Mouse (Mus musculus) neutrophil, adult 65 days (primary cell): ENCODE results near the gene Zfr. TPM values are rescaled to one million over a fixed set of nuclear protein-coding genes. Genes with fewer than 3 reads are reported as not detected.

Experiments
- total RNA-seq: library from RNA; stranded (reverse); gene quantifications from 2 replicates; pipeline ENCODE4 v1.2.4, GENCODE M21; 2023

Gene Zfr
- 62.2 and 70.0 TPM in 2 replicates for total RNA-seq

DNA sequence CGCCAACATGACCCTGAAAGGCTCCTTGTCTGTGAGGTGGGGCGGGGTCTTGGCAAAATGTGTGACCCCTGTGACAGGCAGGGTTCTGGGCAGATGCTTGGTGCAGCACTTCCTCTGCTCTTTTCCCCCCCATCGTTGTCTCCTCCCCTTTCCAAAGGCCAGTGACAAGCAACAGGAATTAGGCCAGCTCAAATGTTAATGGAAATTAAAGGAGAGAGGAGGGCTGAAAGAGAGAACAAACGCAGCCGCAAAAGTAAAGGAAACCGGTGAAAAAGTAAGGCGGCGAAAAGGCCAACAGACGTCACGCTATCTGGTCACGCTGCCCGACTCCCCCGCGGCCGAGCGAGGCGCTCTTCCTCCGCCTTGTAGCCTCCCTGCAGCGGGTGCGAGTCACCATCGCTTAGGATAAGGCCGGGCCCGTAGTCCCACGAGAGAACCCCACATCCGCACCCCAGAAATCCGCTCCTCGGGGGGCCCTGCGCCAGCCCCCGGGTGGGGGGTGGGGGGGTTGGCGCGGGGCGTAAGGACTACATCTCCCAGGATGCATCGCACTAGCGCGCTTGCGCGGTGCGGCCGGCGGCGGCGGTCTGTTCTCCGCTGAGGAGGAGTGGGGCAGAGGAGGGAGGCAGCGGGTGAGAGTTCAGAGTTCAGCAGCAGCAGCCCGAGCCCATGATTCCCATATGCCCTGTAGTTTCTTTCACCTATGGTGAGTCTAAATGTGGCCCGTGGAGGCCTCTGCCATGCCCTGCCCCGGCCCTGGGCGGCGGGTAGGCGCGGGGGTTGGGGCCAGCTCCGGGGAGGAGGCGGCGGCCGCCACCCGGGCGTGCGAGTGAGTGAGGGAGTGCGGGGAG is at the start of gene Zfr:
TSS of gene Zfr (plus strand) at position 590 of the 851 bp plus-strand sequence.

DNA sequence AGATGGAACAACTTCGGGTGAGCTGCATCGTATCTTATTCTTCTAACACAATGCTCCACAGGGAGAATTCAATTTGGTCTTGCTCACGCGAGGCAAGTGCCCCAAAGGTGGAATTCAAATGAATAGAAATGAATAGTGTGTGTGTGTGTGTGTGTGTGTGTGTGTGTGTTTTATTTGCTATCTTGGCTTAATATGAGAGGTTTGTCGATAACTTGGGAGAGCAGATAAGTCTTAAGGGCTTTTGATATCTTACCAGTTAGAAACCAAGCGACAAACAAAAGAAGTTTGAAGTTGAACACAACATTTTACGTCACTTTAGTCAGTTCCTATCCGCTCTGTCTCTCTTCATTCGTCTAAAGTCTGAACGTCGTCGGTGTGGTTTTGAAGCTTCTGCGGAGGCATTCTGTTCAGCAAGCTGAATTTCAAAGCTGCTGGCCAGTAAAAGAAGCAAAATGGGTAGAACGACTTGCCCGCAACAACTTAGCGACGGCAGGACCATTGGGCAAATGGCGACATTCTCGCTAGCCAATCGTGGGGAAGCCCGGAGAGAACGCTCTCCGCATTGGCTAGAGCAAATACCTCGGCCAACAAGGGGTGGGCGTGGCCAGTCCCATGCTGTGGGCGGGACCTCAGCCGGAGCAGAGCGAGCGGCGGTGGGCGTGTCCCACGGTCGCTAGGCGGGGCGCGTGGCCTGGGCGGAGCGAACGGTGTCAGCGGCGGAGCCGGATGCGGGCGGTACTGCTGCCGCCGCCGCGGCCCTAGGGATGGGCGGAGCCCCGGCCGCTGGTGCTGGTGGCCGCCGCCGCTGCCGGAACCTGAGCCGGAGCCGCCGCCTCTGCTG is 86.9 kb downstream of the Zfr start, which contains the start of gene Mtmr12:
TSS of gene Mtmr12 (plus strand) at position 710 of the 841 bp plus-strand sequence.

Other genes starting within 250 kb of the Zfr start
- gene Npr3, start 210.5 kb upstream of the Zfr start, total RNA-seq = not detected in 2 replicates
- 244 and 252 TPM in 2 replicates for gene Sub1, start 120.8 kb upstream of the Zfr start, total RNA-seq
- 33.1 and 43.5 TPM in 2 replicates for gene Mtmr12, start 87.2 kb downstream of the Zfr start, total RNA-seq
- gene Golph3, start 203.6 kb downstream of the Zfr start, total RNA-seq = 120 and 139 TPM in 2 replicates
- gene 1810049J17Rik, start 204.1 kb downstream of the Zfr start, total RNA-seq = 2.0 TPM in 1 of 2 replicates, not detected in the other